Mouse (Mus musculus) stomach, embryonic 15.5 days (tissue): ENCODE data around the gene Gtf2ird1. TPM values are rescaled to one million over a fixed set of nuclear protein-coding genes. Genes with fewer than 3 reads are reported as not detected.
"Not testable (repeated sequence)": the region's sequence is repeated elsewhere in the genome, so short reads cannot be mapped to it uniquely, and the experiment has no call there.

Experiments
- ATAC-seq: fragments of 200-750 bp; cut with Nextera tagmentation; 2 replicates; pipeline ENCODE4 v1.8.0; 2017; ENCODE audit warnings: low read depth, moderate number of reproducible peaks, moderate TSS enrichment; ENCODE audit not compliant: insufficient read depth, low FRiP score
- H3K27ac ChIP-seq: fragments of 300-500 bp; sonication (generic); 2 replicates; pipeline ENCODE4 v1.5.1; 2015; ENCODE audit warnings: mild to moderate bottlenecking, inconsistent platforms
- H3K27me3 ChIP-seq: fragments of 300-500 bp; sonication (generic); replicated peaks from 2 replicates; pipeline ENCODE4 v1.6.1; 2015; ENCODE audit warnings: inconsistent platforms
- H3K36me3 ChIP-seq: fragments of 300-500 bp; sonication (generic); 2 replicates; pipeline ENCODE4 v1.6.1; 2015; ENCODE audit warnings: inconsistent platforms
- H3K4me1 ChIP-seq: fragments of 300-500 bp; sonication (generic); 2 replicates; pipeline ENCODE4 v1.6.1; 2015; ENCODE audit warnings: inconsistent platforms
- H3K4me2 ChIP-seq: fragments of 300-500 bp; sonication (generic); 2 replicates; pipeline ENCODE4 v1.6.1; 2015; ENCODE audit warnings: mild to moderate bottlenecking, inconsistent platforms
- H3K4me3 ChIP-seq: fragments of 300-500 bp; sonication (generic); replicated peaks from 2 replicates; pipeline ENCODE4 v1.5.1; 2015; ENCODE audit warnings: inconsistent platforms
- H3K9ac ChIP-seq: fragments of 300-500 bp; sonication (generic); 2 replicates; pipeline ENCODE4 v1.6.1; 2015; ENCODE audit warnings: inconsistent platforms
- H3K9me3 ChIP-seq: fragments of 300-500 bp; sonication (generic); 2 replicates; pipeline ENCODE4 v1.6.1; 2016; ENCODE audit warnings: inconsistent platforms
- WGBS: fragments of 180-500 bp; shearing (Covaris S2); methylation state at CpG from one replicate; pipeline ENCODE4 v1.1.7; 2015; 5-methylcytosine and 5-hydroxymethylcytosine counted together
- polyA plus RNA-seq: library from polyadenylated mRNA; unstranded; fragments of >200 nt; fragmentation: Nextera tagmentation; extraction: Ambion mirVana; gene quantifications from 2 replicates; pipeline ENCODE4 v1.2.1, GENCODE M21; 2015

The Gtf2ird1 gene
- polyA plus RNA-seq, 1 experiment from 2014 or later, result 83.6 TPM

DNA sequence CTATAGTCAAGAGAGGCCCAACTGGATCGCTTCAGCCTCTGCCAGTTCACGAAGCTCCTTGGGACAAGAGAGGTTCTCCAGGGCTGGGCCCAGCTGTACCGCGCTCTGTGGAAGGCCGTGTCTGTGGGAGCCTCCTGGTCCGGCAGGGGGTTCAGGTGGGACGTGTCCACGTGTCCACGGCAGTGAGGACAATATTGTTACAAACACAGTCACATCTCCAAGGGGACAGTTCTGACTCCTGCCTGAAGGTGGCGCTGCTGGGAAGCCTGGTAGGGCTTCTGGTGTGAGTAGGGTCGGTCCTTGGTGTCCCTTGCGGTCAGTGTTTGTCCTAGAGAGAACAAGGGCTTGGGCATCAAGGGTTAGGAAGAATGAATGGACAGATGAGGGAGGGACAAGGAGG lies 33.9 kb upstream of the Gtf2ird1 start:
- Histone ChIP-seq H3K27ac (no peak overlapping the region), H3K4me1 (no peaks in the 10 kb centered on the region), H3K9me3 (no peaks in the 10 kb centered on the region), H3K9ac (no peak overlapping the region), H3K27me3 (no peaks in the 10 kb centered on the region), H3K4me2 (no peak overlapping the region), H3K4me3 (no peak overlapping the region), H3K36me3 (peaks cover 13% of the 10 kb centered on the region)
- ATAC-seq, result no peak
- WGBS, result 85% methylated on average over 12 of the region's 12 CpGs

DNA sequence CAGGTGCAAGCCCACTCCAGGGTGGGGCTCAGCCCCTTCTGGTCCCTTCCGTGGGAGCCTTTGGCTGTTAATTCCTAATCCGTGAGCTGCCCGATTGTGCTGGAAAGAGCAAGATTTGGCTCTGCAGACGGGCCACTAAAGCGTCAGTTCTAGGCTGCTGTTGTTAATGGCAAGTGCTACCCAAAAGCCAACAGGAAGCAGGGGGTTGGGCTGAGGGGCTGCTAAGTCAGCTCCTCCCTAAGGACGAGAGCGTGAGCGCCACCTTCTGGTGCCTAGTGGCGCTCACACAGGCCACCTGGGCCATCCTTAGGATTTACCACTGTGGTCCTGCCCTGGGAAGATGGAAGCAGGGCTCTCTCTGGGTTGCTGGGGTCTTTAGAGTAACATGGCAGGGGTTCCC lies 33.1 kb upstream of the Gtf2ird1 start:
- H3K36me3 ChIP-seq, result peaks cover 13% of the 10 kb centered on the region
- H3K4me3 ChIP-seq, result no peak overlapping the region
- no peaks in the 10 kb centered on the region for H3K27me3 ChIP-seq
- no peak overlapping the region for H3K27ac ChIP-seq
- ATAC-seq, result no peak
- no peak overlapping the region for H3K9ac ChIP-seq
- H3K4me2 ChIP-seq, result no peak overlapping the region
- H3K4me1 ChIP-seq, result no peaks in the 10 kb centered on the region
- 36% methylated on average over 9 of the region's 9 CpGs for WGBS
- H3K9me3 ChIP-seq, result no peaks in the 10 kb centered on the region

DNA sequence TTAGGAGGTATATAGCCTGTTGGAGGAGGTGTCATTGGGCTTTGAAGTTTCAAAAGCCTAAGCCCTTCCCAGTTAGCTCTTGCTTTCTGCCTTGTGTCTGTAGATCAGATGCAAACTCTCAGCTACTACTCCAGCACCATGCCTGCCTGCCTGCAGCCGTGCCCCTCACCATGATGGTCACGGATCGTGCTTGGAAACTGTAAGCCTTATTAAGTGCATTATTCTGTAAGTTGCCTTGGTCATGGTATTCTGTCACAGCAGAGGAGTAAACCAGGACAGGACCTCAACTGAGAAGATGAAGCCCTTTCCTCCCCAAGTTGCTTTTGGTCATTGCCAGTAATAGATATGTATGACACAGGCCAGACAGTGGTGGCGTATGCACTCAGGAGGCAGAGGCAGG lies 32.1 kb upstream of the Gtf2ird1 start:
- H3K27ac ChIP-seq, result no peak overlapping the region
- peaks cover 9% of the 10 kb centered on the region for H3K36me3 ChIP-seq
- no peaks in the 10 kb centered on the region for H3K9me3 ChIP-seq
- 90% methylated on average over 4 of the region's 4 CpGs for WGBS
- no peak overlapping the region for H3K4me3 ChIP-seq
- H3K27me3 ChIP-seq, result no peaks in the 10 kb centered on the region
- H3K9ac ChIP-seq, result no peak overlapping the region
- H3K4me2 ChIP-seq, result no peak overlapping the region
- H3K4me1 ChIP-seq, result no peaks in the 10 kb centered on the region
- ATAC-seq, result no peak

DNA sequence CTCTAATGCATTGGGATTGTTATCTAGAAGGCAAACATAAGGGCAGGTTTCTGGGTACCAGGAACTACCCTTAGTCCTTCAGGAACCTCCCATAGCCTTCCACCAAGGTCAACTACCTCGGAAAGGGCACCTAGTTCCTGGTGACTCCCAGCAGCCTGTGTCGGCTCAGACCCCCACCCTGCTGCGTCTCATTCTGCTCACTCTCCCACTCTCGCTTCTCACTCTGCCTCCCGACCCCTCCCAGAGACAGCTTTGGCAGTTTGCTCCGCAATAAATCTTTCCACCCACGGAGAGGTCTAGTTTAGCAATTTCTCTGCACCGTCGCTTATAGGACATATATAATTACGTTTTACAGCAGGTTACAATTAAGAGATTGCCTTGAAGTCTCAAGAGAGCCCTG lies 31.5 kb upstream of the Gtf2ird1 start:
- Histone ChIP-seq H3K9ac (no peak overlapping the region), H3K27ac (no peak overlapping the region), H3K9me3 (no peaks in the 10 kb centered on the region), H3K36me3 (peaks cover 9% of the 10 kb centered on the region), H3K27me3 (no peaks in the 10 kb centered on the region), H3K4me2 (no peak overlapping the region), H3K4me1 (no peaks in the 10 kb centered on the region), H3K4me3 (no peak overlapping the region)
- ATAC-seq, result no peak
- WGBS, result 53% methylated on average over 10 of the region's 10 CpGs

DNA sequence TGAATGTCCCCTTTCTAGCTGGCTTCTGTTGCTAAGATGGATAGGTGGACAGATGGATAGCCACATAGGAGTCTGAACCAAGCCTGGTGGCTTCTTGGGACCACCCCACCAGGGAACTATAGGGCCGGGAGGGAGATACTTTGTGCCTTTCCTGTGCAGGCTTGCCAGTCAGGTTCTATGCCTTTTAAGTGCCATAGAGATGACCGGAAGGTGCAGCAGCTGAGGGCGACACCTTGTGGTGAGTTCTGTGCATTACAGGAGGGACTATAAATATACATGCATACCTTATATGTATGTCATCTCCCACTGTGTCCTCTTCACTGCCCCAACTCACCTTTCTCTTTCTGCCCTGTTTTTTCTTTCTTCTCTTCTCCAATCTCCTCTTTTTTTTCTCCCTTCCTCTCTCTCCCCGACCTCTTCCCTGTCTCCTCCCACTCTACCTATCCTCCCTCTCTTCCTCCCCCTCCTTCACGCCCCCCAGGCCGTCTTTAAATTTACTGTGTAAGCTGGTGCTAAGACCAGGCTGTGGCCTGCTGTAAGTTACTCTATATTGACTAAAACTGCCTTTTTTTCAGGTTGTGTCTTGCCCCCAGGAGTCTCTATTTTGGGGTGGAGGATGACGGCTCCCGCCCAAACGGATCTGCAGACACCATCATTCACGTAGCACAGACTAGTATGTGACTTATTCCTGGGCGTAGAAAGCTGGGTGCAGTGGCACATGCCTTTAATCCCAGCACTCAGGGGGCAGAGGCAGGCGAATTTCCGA lies 29.6 kb upstream of the Gtf2ird1 start:
- no peaks in the 10 kb centered on the region for H3K9me3 ChIP-seq
- no peak overlapping the region for H3K4me3 ChIP-seq
- peaks cover 9% of the 10 kb centered on the region for H3K36me3 ChIP-seq
- H3K27me3 ChIP-seq, result no peaks in the 10 kb centered on the region
- WGBS, result 61% methylated on average over 13 of the region's 13 CpGs
- no peak overlapping the region for H3K4me2 ChIP-seq
- H3K4me1 ChIP-seq, result no peaks in the 10 kb centered on the region
- no peak for ATAC-seq
- H3K27ac ChIP-seq, result no peak overlapping the region
- H3K9ac ChIP-seq, result no peak overlapping the region

DNA sequence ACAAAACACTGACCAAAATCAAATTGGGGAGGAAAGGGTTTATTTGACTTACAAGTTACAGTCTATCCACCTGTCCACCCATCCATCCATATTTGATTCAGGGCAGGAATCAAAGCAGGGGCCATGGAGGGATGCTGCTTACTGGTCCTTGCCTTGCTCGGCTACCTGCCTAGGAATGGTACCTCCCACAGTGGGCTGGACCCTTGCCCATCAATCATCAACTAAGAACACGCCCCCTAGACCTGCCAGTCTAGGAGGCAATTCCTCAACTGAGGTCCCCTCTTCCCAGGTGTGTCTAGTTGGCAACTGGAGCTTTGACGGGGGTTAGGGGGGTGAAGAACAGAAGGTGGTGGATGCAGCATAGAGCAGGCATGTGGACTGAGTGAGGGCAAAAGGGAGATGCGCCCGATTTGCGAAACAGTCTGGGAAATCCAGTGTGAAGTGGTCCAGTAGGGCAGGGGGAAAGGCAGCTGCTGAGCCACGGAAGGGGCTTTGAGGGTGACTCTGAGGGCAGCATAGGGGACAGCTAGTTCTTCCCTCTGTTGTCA lies 28.7 kb upstream of the Gtf2ird1 start:
- H3K36me3 ChIP-seq, result peaks cover 1% of the 10 kb centered on the region
- no peak overlapping the region for H3K4me2 ChIP-seq
- WGBS, result 78% methylated on average over 7 of the region's 7 CpGs
- no peaks in the 10 kb centered on the region for H3K9me3 ChIP-seq
- H3K4me1 ChIP-seq, result no peaks in the 10 kb centered on the region
- H3K9ac ChIP-seq, result no peak overlapping the region
- ATAC-seq, result no peak
- H3K27me3 ChIP-seq, result no peaks in the 10 kb centered on the region
- no peak overlapping the region for H3K4me3 ChIP-seq
- no peak overlapping the region for H3K27ac ChIP-seq

DNA sequence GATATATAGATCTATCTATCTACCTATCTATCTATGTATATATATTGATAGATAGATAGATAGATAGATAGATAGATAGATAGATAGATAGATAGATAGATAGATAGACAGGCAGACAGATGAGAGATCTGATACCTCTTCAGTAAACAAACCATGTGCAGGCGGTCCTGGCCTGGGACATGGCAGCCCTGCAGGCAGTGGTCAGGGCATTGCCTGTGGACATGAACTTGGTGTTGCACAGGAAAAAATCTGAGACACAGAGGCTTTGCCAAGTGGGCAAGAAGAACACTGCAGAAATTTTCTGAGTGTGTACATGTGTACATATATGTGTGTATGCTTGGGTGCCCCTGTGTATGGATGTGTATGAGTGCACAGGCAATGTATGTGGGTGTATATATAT lies 26.8 kb upstream of the Gtf2ird1 start:
- H3K4me1 ChIP-seq, result no peaks in the 10 kb centered on the region
- 50% methylated on average over 1 of the region's 1 CpGs for WGBS
- H3K4me2 ChIP-seq, result no peak overlapping the region
- H3K4me3 ChIP-seq, result no peak overlapping the region
- no peak overlapping the region for H3K9ac ChIP-seq
- no peaks in the 10 kb centered on the region for H3K9me3 ChIP-seq
- no peak overlapping the region for H3K27ac ChIP-seq
- no peaks in the 10 kb centered on the region for H3K36me3 ChIP-seq
- H3K27me3 ChIP-seq, result no peaks in the 10 kb centered on the region
- no peak for ATAC-seq

DNA sequence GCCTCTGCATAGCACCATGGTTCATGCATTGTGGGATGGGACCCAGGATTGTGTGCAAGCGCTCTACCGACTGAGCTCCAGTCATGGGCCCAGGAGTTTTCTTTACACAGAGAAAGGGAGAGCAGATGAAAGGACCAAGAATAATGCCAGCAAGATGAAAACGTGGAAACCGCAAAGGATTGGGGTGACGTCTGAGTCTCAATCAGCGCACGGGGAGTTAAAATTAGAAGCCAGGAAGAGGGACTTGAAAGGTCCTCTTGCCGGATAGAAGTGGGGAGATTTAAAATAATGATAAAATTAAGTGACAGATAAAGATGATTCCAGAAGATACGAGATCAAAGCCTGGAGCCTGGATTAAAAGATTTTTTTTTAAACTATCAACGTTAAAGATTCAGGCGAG lies 25.8 kb upstream of the Gtf2ird1 start:
- no peaks in the 10 kb centered on the region for H3K4me1 ChIP-seq
- H3K27ac ChIP-seq, result no peak overlapping the region
- ATAC-seq, result no peak
- H3K4me2 ChIP-seq, result no peak overlapping the region
- H3K36me3 ChIP-seq, result no peaks in the 10 kb centered on the region
- H3K4me3 ChIP-seq, result no peak overlapping the region
- no peaks in the 10 kb centered on the region for H3K9me3 ChIP-seq
- H3K9ac ChIP-seq, result no peak overlapping the region
- WGBS, result 64% methylated on average over 11 of the region's 11 CpGs
- no peaks in the 10 kb centered on the region for H3K27me3 ChIP-seq

DNA sequence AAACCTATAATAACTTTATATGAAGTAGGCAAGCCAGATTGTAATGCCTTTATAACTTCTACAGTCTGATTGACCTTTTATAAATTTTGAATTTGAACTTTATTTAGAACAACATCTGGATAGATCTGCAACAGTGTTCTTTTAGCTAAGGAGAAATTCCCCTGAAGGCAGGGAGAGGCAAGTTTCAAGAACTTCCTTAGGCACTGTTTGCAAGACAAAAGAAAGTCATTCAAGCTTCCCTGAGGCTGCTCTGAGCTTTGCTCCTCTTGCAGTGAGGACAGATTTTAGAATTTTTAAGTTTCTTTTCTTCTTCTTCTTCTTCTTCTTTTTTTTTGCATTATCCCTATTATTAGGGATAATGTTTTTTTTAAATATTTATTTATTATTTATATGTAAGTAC lies 22.4 kb upstream of the Gtf2ird1 start:
- H3K27me3 ChIP-seq, H3K4me2 ChIP-seq, ATAC-seq, H3K27ac ChIP-seq, H3K4me3 ChIP-seq, H3K36me3 ChIP-seq, H3K9me3 ChIP-seq, H3K4me1 ChIP-seq, H3K9ac ChIP-seq: not testable (repeated sequence)

DNA sequence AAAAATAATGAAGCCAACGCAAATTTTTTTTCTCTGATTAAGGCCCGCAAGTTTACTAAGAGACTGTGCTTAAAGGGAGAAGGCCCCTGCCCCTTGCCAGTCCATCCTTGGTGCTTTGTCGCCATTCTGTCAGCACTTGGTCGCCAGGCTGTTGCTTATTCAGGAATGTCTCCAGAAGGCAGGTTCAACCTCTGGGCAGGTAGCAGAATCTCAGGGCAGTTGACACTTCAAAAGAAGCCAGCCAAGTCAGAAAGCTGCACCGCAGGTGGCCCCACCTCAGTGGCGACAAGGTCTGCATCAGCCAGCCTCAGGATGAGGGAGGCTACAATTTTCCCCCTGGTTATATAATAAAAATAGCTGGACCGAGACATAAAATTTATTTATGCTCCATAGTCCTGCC lies 19.2 kb upstream of the Gtf2ird1 start:
- H3K27me3 ChIP-seq, H3K4me1 ChIP-seq, H3K9me3 ChIP-seq, ATAC-seq, H3K4me3 ChIP-seq, H3K9ac ChIP-seq, H3K36me3 ChIP-seq, H3K27ac ChIP-seq, H3K4me2 ChIP-seq: not testable (repeated sequence)
- WGBS, result 90% methylated on average over 7 of the region's 7 CpGs

DNA sequence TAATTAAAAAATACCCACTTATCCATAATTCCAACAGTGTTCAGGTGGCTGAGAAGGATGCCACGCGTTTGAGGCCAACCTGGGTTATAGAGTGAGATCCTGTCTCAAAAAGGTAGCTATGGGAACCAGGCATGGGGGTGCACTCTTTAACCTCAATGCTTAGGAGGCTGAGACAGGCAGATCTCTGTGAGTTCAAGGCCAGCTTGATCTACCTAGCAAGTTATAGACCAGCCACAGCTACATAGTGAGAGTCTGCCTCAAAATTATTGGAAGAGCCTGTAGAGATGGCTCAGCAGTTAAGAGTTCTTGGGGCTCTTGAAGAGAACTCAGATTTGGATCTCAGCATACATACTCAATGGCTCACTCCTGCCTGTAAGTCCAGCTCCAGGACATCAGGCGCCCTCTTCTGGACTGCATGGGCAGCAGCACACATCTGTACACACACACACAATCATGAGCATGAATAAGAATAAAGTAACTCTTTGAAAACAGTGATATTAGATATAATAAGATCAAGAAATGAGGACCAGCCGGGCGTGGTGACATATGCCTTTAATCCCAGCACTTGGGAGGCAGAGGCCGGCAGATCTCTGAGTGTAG lies 18.6 kb upstream of the Gtf2ird1 start:
- no peak overlapping the region for H3K9ac ChIP-seq
- no peaks in the 10 kb centered on the region for H3K36me3 ChIP-seq
- ATAC-seq, result no peak
- H3K4me1 ChIP-seq, result no peaks in the 10 kb centered on the region
- H3K4me3 ChIP-seq, result no peak overlapping the region
- H3K27ac ChIP-seq, result no peak overlapping the region
- H3K9me3 ChIP-seq, result no peaks in the 10 kb centered on the region
- H3K4me2 ChIP-seq, result no peak overlapping the region
- no peaks in the 10 kb centered on the region for H3K27me3 ChIP-seq
- WGBS, result 92% methylated on average over 6 of the region's 6 CpGs

DNA sequence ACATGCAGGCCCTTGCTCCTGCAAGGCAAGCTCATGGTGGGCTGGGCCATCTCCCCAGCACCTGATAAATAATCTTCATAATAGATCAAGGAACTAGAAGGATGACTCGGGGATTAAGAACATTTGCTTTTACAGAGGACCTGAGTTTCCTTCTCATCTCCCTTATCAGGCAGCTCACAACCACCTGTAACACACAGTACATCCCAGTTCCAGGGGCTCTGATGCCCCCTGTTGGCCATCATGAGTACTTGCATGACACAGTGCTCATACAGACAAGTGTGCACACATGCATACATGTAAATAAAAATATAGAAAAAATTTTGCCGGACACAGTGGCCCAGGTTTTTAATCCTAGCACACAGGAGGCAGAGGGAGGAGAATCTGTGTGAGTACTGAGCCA lies 17.4 kb upstream of the Gtf2ird1 start:
- WGBS, result 75% methylated on average over 2 of the region's 2 CpGs
- H3K27me3 ChIP-seq, result no peaks in the 10 kb centered on the region
- no peak overlapping the region for H3K27ac ChIP-seq

More for the DNA sequence above, 17.4 kb upstream of the Gtf2ird1 start:
- Histone ChIP-seq H3K36me3 (no peaks in the 10 kb centered on the region), H3K4me2 (no peak overlapping the region), H3K4me1 (no peaks in the 10 kb centered on the region), H3K9me3 (no peaks in the 10 kb centered on the region), H3K4me3 (no peak overlapping the region), H3K9ac (no peak overlapping the region)
- ATAC-seq, result no peak
